Mouse (Mus musculus) adrenal gland, postnatal 36 days (tissue): ENCODE data around the gene Stap2. TPM values are rescaled to one million over a fixed set of nuclear protein-coding genes. Genes with fewer than 3 reads are reported as not detected.

ENCODE experiments used
- DNase-seq, 2 experiments: peaks; one replicate each; pipeline ENCODE4 v3.0.0; 2021; ENCODE audit warnings: mixed read lengths in 1 of 2
- total RNA-seq, 2 experiments: library from RNA; stranded (reverse); gene quantifications; 2 replicates each; pipeline ENCODE4 v1.2.3; 2021

The Stap2 gene
- total RNA-seq, 2 experiments from 2014 or later: 5.1 to 7.6 TPM

DNA sequence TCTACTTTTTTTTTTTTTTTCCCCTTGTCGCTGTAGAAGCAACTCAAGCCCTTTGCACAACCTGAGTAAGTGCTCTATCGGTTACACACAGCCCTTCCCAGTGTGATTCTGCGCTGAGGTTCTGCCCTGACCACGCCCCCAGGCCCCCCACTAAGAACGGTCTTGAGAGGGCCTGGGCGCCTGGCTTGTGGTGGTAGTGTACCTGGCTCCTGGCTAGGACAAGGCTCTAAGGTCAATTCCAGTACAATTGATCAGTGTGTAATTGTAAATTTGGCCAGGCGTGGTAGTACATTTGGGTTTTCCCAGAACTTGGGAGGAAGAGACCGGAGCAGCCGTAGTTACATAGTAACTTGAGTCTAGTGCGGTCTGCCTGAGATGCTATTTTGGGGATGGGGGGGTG lies 1.6 kb upstream of the Stap2 start:
- DNase-seq: no peak

GRCm38 (mm10) chr17:56003000-56003399 lies 2.4 kb downstream of the Stap2 start:
- DNase-seq: no peak

DNA sequence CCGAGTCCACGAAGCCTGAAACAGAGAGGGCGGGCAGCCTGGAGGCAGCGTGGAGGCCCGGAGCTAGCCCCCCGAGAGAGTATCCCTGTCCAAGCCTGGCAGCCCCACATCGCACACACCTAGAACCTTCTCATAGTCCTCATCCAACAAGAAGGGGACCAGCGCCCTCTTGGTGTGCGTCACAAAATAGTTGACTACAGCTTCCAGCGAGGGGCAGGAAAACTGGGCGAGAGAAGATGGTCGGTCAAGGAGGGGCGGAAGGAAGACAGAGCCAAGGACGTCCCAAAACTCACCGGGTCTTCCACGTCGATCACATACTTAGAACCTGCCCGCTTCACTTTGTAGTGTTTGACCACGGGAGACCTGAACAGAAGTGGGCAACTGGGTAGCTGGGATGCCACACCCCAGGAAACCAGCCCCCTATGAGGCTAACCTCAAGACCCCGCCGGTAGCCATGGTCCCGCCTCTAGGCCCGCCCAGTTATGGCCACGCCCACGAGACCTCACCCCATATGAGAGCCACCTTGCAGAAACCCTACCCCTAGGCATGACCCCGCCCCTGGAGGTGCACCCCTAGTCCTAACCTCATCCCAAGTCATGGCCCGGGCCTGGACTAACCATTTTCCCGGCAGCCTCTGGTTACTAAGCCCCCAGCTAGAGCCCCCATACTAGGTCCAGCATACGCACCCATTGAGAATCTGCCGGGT lies 5.4 kb downstream of the Stap2 start:
- no peak for DNase-seq

- peak; percentile 87 to 88 for DNase-seq
Measured at GRCm38 (mm10) chr17:55996007-55996406, 9.4 kb downstream of the Stap2 start.

- DNase-seq: no peak
Measured at GRCm38 (mm10) chr17:55990278-55990898, 15.0 kb downstream of the Stap2 start.

GRCm38 (mm10) chr17:55986030-55986961 lies 19.1 kb downstream of the Stap2 start, which contains the start of gene Fsd1:
Gene Fsd1 (plus strand): TSS chr17:55986509.
- DNase-seq: peak; percentile 27 to 50

GRCm38 (mm10) chr17:55977301-55977700 lies 28.1 kb downstream of the Stap2 start:
- no peak for DNase-seq

- DNase-seq: peak; percentile 81 to 91
Measured at GRCm38 (mm10) chr17:55976255-55976862, 29.0 kb downstream of the Stap2 start.

- no peak for DNase-seq
Measured at GRCm38 (mm10) chr17:55971453-55971852, 33.9 kb downstream of the Stap2 start.

DNA sequence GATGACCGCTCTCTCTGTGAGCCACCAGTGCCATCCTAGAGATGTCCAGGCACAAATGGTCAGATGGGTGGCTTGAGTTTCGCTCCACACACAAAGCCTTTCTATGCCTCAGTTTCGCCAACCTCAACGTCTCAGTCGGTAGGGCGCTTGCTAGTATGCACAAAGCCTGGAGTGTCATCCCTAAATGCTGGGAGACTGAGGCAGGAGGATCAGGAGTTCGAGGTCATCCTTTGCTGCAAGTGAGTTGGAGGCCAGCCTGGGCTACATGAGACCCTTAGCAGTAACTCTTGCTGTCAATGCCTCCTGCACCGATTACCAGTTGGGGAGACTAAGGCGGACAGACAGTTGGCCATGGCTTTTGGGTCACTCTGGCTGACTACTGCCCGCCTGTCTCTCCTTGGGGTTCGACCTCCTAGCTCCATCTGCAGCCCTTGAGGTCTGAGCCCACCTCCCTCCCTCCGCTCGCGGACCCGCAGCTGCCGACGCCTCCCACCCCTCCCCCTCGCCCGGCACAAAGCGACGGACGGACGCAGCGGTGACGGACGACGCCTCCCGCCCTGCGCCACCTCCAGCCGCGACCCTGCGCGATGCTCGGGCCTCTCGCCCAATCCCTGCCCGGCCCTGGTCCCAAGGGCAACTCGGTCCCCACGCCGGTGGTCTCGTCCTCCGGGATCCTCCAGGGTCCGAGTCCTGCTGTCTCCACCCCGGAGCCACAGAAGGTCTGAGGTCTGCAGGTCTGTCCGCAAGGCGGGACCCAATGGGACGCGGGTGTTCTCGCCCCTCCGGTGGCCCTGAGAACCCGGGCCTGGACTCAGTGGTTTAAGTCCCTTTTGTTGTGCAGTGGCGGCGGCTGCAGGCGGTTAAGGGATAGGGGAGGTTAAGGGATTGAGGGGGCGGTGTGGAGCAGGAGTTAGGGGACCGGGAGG lies 35.2 kb downstream of the Stap2 start, which contains the start of gene Shd:
TSS of gene Shd (plus strand) at position 502 of the 926 bp plus-strand sequence.
- DNase-seq: peak; percentile 25 to 53

DNA sequence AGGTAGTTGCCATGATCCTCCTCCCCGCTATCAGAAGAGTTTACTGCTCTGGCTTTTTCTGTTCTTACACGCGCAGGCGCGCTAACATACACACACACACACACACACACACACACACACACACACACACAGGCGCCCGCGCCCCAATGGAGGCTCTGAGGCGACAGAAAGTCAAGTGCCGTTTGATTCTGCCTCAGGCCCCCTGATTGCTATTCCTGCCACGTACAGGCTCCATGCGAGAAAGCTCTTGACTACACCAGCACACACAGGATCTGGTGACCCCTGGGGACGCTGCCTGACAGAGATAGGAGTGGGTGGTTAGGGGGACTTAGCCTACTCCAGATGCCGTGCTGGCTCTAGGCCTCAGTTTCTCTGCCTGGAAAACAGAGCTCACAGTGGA lies 35.8 kb downstream of the Stap2 start:
- no peak for DNase-seq

DNA sequence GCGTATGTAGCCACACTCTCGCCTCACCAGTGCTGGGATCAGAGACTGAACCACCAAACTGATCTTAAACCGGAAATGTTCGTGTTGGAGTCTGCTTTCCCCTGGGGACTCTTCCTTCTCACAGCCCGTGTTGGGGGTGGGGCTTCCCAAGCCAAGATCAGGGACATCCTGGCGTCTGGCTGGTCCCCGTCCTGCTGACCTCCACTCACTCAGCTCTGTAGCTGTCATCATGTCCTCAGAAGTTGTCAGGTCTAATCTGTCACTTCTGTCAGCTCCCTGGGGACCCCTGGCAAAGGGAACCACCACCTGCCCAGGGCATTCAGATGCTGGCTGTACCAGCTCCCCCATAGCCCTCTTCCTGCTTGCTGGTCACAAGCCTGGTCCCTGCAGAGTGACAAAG lies 37.2 kb downstream of the Stap2 start:
- no peak for DNase-seq

DNA sequence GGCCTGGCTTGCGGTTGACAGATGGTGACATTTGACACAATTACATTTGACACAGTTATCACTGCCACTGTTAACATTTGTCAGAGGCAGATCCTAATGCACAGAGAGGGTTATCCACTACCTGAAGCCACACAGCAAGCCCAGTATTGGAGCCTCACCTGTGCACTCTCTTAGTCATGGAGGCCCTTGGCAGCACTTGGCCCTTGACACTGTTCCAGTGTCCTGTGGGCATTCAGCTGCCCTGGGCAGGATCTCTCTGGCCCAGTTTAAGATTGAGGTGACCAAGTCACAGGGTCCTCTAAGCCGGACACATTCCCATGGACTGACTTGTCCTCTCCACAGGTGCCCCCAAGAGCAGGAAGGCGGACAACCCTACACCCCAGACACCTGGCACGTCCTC lies 38.2 kb downstream of the Stap2 start:
- no peak for DNase-seq

DNA sequence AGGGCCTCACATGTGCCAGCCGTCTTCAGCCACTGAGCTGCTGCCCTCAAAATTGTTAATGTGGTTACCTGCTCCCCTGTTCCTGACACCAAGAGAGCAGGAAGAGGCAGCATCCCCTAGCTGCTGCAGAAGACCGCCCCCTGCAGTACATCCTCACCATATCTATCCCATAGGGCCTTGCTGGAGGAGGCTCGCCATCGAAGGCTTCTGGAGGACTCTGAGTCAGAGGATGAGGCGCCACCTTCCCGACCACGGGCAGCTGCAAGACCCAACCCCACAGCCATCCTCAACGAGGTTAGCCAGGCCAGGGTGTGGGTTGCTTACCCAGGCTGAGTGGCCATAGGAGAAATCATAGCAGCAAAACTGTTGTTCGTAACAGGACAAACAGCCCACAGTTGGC lies 40.4 kb downstream of the Stap2 start:
- no peak for DNase-seq

GRCm38 (mm10) chr17:55964496-55964895 lies 40.9 kb downstream of the Stap2 start:
- no peak for DNase-seq

- DNase-seq: peak; percentile 36 to 41
Measured at GRCm38 (mm10) chr17:55963171-55963570, 42.2 kb downstream of the Stap2 start.

DNA sequence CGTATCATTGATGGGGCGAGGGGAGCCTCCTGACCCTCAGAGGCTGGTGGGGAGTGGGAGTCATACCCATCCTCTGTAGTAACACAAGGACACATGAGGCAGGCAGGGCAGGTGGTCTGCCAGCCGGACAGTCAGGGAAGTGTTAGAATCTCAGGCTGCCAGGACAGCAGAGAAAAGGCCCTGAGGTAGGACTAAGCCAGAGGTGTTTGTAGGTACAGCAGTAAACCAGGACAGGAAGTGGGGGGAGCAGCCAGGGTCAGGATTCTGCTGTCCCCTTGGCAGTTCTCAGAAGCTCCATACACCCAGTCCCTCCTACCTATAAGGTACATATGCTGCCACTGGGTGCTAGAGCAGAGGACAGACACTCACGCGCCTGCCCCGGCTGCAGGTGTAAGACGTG lies 43.8 kb downstream of the Stap2 start:
- no peak for DNase-seq

- DNase-seq: no peak
Measured at GRCm38 (mm10) chr17:55960791-55961190, 44.6 kb downstream of the Stap2 start.

GRCm38 (mm10) chr17:55959946-55960740 lies 45.2 kb downstream of the Stap2 start:
- no peak for DNase-seq
